Mouse (Mus musculus) brown adipose tissue, adult 24 weeks (tissue): ENCODE results near the gene Nyap2. TPM values are rescaled to one million over a fixed set of nuclear protein-coding genes. Genes with fewer than 3 reads are reported as not detected.

Experiments used
- H3K27ac ChIP-seq: fragments of 200-500 bp; replicated peaks from 2 replicates; pipeline ENCODE4 v1.5.1; 2012; ENCODE audit warnings: low read depth, mild to moderate bottlenecking, low read length
- H3K4me1 ChIP-seq: fragments of 200-500 bp; 2 replicates; pipeline ENCODE4 v1.6.1; 2012; ENCODE audit warnings: low read length, mixed read lengths; ENCODE audit not compliant: control insufficient read depth, insufficient read depth, insufficient read length
- H3K4me3 ChIP-seq: fragments of 200-500 bp; 2 replicates; pipeline ENCODE4 v1.5.1; 2012; ENCODE audit warnings: low read depth, mild to moderate bottlenecking, low read length, moderate library complexity; ENCODE audit not compliant: insufficient read depth
- polyA plus RNA-seq: library from polyadenylated mRNA; stranded (reverse); fragments of >200 nt; gene quantifications from 2 replicates; pipeline ENCODE4 v1.2.4, GENCODE M21; 2012; ENCODE audit not compliant: missing spikeins, insufficient read depth, insufficient read length

Gene Nyap2
- not detected in 2 replicates for polyA plus RNA-seq

GRCm38 (mm10) chr1:81076831-81077664, at the start of gene Nyap2:
Gene Nyap2, plus strand, starts transcription at chr1:81076950.
- Histone ChIP-seq H3K4me1 (no peaks in the 10 kb centered on the region), H3K4me3 (no peak within 1 kb of the TSS), H3K27ac (no peak within 1 kb of the TSS)

DNA sequence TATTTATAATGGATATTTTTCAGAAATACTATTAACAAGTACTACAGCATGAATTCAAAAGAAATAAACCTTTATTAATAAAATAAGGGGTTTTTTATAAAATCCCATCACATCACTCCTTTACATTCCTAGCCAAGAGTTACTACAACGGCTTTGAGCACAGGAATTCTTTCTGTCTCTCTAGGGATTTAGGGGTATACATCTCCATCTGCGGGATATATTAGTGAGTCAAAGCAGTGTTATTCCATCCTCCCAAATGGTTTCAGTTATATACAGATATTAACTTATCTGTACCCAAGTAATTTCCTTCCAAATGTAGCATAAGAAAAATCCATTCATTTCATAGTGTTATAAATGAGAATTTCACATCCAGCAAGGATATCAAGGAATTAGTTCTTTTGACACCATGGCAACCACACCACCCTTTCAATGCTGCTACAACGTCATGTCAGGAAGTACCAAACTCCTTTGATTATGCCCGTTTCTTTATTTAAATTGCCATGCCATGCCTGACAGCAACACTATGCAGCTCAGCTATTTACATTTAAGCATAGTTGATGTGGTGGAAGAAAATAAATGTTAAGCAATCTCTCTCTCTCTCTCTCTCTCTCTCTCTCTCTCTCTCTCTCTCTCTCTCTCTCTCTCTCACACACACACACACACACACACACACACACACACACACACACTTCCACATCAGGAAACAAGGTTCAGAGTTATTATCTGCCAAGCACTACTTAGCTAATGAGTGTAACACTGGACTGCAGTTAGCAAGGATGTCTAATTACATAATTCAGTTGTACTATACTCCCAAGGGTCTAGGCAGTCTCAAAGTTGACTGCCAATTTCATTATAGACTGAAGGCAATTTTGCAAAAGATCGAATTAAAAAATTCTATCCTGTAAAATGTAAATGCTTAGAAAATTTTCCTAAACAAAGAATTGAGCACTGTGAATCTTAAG, 33.6 kb upstream of the Nyap2 start:
- H3K4me1 ChIP-seq = no peaks in the 10 kb centered on the region
- H3K27ac ChIP-seq = no peak overlapping the region
- no peak overlapping the region for H3K4me3 ChIP-seq

DNA sequence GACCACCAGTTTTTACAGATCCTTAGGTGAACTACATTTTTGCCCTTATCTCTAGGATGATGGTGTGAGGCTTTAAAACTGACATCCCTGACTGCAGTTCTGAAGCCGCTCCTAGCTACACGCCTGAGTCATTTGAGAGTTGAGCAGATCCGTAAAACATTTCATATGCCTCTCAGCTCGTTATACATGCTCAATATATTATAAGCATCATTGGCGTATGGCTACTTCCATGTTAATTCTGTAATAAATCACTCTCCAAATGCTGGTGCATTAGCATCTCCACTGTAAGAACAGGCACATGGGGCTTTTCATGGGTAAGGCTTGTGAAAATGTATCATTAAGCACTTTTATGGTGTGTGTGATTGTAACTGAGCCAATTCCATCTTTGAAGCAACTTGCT, 18.4 kb upstream of the Nyap2 start:
- no peaks in the 10 kb centered on the region for H3K4me1 ChIP-seq
- no peak overlapping the region for H3K27ac ChIP-seq
- H3K4me3 ChIP-seq = no peak overlapping the region

DNA sequence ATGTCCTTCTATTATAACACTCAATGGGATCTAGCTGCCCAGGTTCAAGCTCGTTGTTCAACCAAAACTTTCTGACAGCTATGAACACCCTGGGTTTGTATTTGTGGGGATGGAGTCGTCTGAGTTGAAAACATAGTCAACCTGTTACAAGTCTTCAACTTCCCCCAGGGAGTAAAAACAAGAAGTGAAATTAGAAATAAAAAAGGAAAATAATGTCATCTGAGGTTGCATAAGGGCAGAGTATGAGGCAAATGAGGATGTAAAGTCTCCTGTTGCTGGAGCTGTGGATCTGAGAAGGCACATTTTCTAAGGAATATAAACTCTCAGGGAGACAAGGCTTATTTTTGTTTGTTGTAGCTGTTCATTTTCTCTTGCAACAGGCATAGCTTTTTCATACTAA, 17.9 kb upstream of the Nyap2 start:
- H3K27ac ChIP-seq = no peak overlapping the region
- no peak overlapping the region for H3K4me3 ChIP-seq
- no peaks in the 10 kb centered on the region for H3K4me1 ChIP-seq

GRCm38 (mm10) chr1:81062811-81063210, 13.9 kb upstream of the Nyap2 start:
- Histone ChIP-seq H3K4me1 (no peaks in the 10 kb centered on the region), H3K27ac (no peak overlapping the region), H3K4me3 (no peak overlapping the region)

DNA sequence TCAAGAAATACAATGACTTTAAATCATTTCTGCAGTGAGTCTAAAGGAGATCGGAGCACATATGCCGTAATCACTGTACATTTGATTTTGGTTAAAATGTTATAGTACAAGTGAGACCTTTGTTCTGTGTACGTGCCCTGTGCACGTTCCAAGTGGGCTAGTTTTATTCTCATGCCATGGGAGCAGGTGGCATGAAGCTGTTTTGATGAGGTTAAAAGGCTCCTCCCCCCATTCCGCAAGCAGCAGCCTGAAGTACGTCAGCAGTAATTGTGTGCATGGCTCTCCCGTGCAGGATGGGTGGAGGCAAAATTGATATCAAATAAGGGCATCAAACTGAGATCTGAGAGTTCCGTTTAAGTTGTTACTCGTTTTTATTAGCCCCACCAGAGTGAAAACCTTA, 491 bp upstream of the Nyap2 start:
- no peaks in the 10 kb centered on the region for H3K4me1 ChIP-seq
- H3K27ac ChIP-seq = no peak overlapping the region

DNA sequence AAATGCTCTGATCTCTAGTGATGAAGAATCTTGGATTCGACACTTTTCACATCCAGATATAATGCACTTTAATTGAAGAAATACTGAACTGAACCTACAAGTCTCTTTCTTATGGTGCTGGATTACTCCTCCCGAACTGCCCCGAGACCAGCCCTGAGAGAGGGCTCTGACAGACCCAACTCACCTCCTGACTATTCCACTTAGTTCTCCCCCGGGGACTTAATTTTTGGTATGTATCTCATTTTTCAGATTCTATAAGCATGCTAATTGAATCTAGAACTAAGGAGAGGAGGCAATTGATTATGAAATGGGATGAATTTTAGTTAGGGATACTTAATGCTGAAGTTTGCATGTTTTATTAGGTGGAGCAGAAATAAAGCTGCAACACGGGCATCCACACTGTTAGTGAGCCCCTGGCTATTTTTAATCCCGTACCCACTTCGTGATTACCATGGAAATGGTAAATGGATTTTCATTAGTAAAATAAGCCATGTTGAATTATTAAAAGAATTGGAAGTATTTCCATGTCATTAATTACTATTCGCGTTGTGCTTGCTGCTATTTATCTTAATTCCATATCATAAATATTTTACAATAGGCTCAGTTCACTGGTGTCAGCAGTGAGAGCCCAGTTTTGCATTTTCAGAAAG, 1.0 kb downstream of the Nyap2 start:
- Histone ChIP-seq H3K4me3 (no peak overlapping the region), H3K4me1 (no peaks in the 10 kb centered on the region), H3K27ac (no peak overlapping the region)

More for the DNA sequence above, 491 bp upstream of the Nyap2 start:
- H3K4me3 ChIP-seq = no peak overlapping the region

DNA sequence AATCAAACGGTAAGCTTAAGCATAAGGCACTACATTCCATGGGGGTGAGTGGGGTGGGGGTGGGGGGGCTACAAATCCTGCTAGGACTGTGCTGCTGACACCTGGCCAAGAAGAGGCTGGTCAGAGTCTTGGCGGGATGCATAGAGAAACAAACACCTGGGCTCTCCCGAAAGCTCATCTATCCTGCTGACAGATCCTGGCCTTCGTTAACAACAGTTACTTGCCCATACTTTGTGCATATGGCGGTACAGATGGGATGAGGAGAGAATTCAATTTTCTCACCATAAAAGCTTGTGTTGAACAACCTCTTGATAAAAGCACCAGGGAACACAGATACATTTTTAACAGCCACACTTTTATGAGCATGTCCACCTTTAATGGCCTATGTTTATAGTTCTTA, 10.7 kb downstream of the Nyap2 start:
- Histone ChIP-seq H3K4me1 (no peaks in the 10 kb centered on the region), H3K4me3 (no peak overlapping the region), H3K27ac (no peak overlapping the region)

GRCm38 (mm10) chr1:81090400-81090799, 13.7 kb downstream of the Nyap2 start:
- Histone ChIP-seq H3K27ac (no peak overlapping the region), H3K4me1 (no peaks in the 10 kb centered on the region)

GRCm38 (mm10) chr1:81090979-81091378, 14.2 kb downstream of the Nyap2 start:
- H3K4me1 ChIP-seq = no peaks in the 10 kb centered on the region
- no peak overlapping the region for H3K4me3 ChIP-seq
- H3K27ac ChIP-seq = no peak overlapping the region

More at GRCm38 (mm10) chr1:81090400-81090799, 13.7 kb downstream of the Nyap2 start:
- H3K4me3 ChIP-seq = no peak overlapping the region

DNA sequence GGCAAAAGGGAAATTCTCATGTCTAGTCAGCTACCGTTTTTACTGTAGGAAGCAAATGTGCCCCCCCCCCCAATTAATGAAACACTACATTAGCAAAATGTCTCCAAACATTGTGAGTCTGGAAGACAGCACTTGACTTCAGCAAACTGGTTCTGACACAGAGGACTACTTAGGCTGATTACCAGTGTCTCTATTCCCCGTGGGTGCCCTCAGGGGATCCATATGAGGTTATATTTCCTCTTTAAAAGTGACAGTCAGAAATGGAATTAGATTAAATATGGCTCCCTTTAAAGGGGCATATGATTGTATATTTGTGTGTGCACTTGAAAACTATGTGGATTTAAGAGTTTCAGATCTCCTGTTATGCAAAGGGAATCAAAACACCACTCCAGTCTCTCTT, 15.3 kb downstream of the Nyap2 start:
- Histone ChIP-seq H3K4me1 (no peaks in the 10 kb centered on the region), H3K27ac (no peak overlapping the region), H3K4me3 (no peak overlapping the region)

DNA sequence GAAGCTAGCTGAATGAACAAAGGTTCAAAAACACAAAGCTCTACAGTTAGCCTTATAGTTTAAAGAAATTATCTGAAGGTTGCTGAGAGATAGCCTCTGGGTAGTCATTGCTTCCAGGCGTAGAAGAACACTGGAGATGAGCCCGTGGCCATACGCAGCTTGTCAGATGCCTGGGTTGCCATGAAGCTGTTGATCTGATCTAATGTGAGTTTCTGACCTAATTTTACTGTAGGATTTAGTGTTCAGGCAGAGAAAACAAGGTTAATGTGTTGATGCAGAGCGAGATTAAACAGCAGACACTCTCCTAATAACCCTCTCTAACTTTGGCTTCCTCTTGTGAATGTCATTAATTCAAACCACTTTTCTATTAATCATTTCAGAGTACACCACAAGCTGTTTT, 16.1 kb downstream of the Nyap2 start:
- H3K4me1 ChIP-seq = no peaks in the 10 kb centered on the region
- no peak overlapping the region for H3K27ac ChIP-seq
- no peak overlapping the region for H3K4me3 ChIP-seq

DNA sequence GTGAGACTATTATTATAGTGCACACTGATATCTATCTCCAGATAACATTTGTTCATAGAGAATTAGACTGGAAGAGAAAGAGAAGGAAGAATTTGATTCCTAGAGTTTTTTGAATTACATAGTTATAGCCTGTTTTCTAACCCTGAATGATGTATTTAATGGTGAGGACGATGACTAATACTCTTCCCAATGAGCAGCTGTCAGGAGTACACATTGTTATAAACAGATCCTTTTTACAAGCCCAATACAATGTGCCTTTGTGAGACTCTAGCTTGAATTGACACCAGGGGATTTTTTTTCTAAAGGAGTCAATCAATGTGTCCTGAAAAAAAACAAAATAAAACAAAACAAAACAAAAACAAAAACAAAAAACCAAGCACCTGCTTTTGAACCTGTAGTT, 22.2 kb downstream of the Nyap2 start:
- Histone ChIP-seq H3K4me3 (no peak overlapping the region), H3K27ac (no peak overlapping the region), H3K4me1 (no peaks in the 10 kb centered on the region)

GRCm38 (mm10) chr1:81101749-81102148, 25.0 kb downstream of the Nyap2 start:
- Histone ChIP-seq H3K4me1 (no peaks in the 10 kb centered on the region), H3K4me3 (no peak overlapping the region), H3K27ac (no peak overlapping the region)

GRCm38 (mm10) chr1:81119732-81120131, 43.0 kb downstream of the Nyap2 start:
- no peak overlapping the region for H3K4me3 ChIP-seq
- H3K4me1 ChIP-seq = no peaks in the 10 kb centered on the region
- H3K27ac ChIP-seq = no peak overlapping the region
